28 mouse cellular contexts compared by ENCODE assay signal in the genomic region with DNA sequence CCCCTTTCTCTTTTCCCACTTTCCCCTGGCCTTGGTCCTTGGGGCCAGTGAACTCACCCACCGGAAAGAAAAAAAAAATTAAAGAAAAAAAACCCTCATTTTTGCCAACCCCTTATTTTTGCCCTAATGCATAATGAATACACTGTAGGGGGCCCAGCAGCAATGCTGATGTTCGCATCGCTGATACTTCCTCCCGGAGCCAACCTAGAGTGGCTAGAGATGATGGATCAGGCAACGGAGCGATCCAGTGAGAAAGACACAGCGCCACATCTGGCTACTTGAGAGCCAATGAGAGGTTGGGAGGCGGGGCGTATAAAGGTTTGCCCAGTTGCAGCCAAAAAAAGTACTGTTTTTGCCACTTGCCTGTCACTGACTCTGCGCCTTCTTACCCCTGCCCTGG. TPM values are rescaled to one million over a fixed set of nuclear protein-coding genes. Genes with fewer than 3 reads are reported as not detected.
DNase-seq lines count a peak whose midpoint lies in the region; ATAC-seq and TF ChIP-seq lines count a peak whose summit lies in the region.
"Had no signal": no experiment of that assay in that cellular context is flagged by ENCODE, and none has a peak within 500 bp of the region (broad histone marks: within the 10 kb centered on the region; RNA-seq: fewer than 3 reads in every experiment).

No protein-coding gene starts in this region.

- no peaks in the 10 kb centered on the region for H3K4me1 ChIP-seq in liver, embryonic 11.5 days (replicated peaks; ENCODE audit: control insufficient read depth, insufficient read depth, low read length)
- H3K4me1 ChIP-seq in E14TG2a.4 (replicated peaks; ENCODE audit: low read depth, low read length), result peaks cover 21% of the 10 kb centered on the region
- no peaks in the 10 kb centered on the region for H3K4me1 ChIP-seq in midbrain, embryonic 11.5 days (ENCODE audit: control insufficient read depth, insufficient read depth, low read length)
- H3K4me1 ChIP-seq: intestine, embryonic 15.5 days; kidney, embryonic 15.5 days; liver, embryonic 15.5 days; midbrain, embryonic 10.5 days had no signal

- H3K9me3 ChIP-seq in liver, embryonic 11.5 days (ENCODE audit: control insufficient read depth, low read length), result no peaks in the 10 kb centered on the region
- H3K9me3 ChIP-seq in E14TG2a.4 (ENCODE audit: low read length), result no peaks in the 10 kb centered on the region
- H3K9me3 ChIP-seq in midbrain, embryonic 11.5 days (ENCODE audit: control insufficient read depth, low read length), result no peaks in the 10 kb centered on the region
- H3K9me3 ChIP-seq: forebrain, embryonic 10.5 days; intestine, embryonic 15.5 days; kidney, embryonic 15.5 days; liver, embryonic 15.5 days; midbrain, embryonic 10.5 days had no signal

- H3K4me2 ChIP-seq in liver, embryonic 11.5 days, result no peak overlapping the region
- no peak overlapping the region for H3K4me2 ChIP-seq in midbrain, embryonic 11.5 days
- H3K4me2 ChIP-seq: hindbrain, embryonic 14.5 days; intestine, embryonic 15.5 days; kidney, embryonic 15.5 days; liver, embryonic 15.5 days had no signal

- peaks cover 3% of the 10 kb centered on the region; the same call in 1 of the 2 replicates for H3K27me3 ChIP-seq in liver, embryonic 11.5 days (replicated peaks; ENCODE audit: control insufficient read depth, insufficient read depth, low read length)
- no peaks in the 10 kb centered on the region for H3K27me3 ChIP-seq in E14TG2a.4 (ENCODE audit: insufficient read depth, low read length)
- no peaks in the 10 kb centered on the region for H3K27me3 ChIP-seq in midbrain, embryonic 11.5 days (ENCODE audit: control insufficient read depth, insufficient read depth, low read length)
- H3K27me3 ChIP-seq: intestine, embryonic 15.5 days; kidney, embryonic 15.5 days had no signal

- H3K4me3 ChIP-seq in liver, embryonic 11.5 days (ENCODE audit: low read depth, low read length), result no peak overlapping the region
- H3K4me3 ChIP-seq in E14TG2a.4 (replicated peaks; ENCODE audit: low read length), result peak overlapping the region; percentile 46
- no peak overlapping the region for H3K4me3 ChIP-seq in midbrain, embryonic 11.5 days (ENCODE audit: low read depth, low read length)
- H3K4me3 ChIP-seq: forebrain, embryonic 10.5 days; gastrocnemius, adult 2 months; intestine, embryonic 15.5 days; kidney, embryonic 15.5 days; liver, embryonic 15.5 days; midbrain, embryonic 10.5 days had no signal

- no peak overlapping the region for H3K9ac ChIP-seq in liver, embryonic 11.5 days (ENCODE audit: low read depth, low read length)
- no peak overlapping the region for H3K9ac ChIP-seq in midbrain, embryonic 11.5 days (ENCODE audit: low read length)
- H3K9ac ChIP-seq: hindbrain, embryonic 14.5 days; intestine, embryonic 15.5 days; kidney, embryonic 15.5 days; liver, embryonic 15.5 days had no signal

- H3K36me3 ChIP-seq in liver, embryonic 11.5 days (ENCODE audit: control insufficient read depth, insufficient read depth, low read length), result no peaks in the 10 kb centered on the region
- H3K36me3 ChIP-seq in E14TG2a.4 (ENCODE audit: insufficient read depth, low read length), result no peaks in the 10 kb centered on the region
- no peaks in the 10 kb centered on the region for H3K36me3 ChIP-seq in midbrain, embryonic 11.5 days (ENCODE audit: control insufficient read depth, insufficient read depth, low read length)
- H3K36me3 ChIP-seq: forebrain, embryonic 10.5 days; intestine, embryonic 15.5 days; kidney, embryonic 15.5 days; liver, embryonic 15.5 days; midbrain, embryonic 10.5 days had no signal

- DNase-seq in liver (peak; percentile 8), ES-CJ7 (ENCODE audit: low read depth, low spot score) (peak; percentile 62)
- no peak for DNase-seq in liver, embryonic 11.5 days (ENCODE audit: low spot score)
- DNase-seq in midbrain, embryonic 11.5 days (ENCODE audit: low spot score, missing footprints), result no peak
- no peak for DNase-seq in adrenal gland, adult 8-10 months
- DNase-seq: cerebellum, adult 8-10 months; gastrocnemius, adult 2 months; heart, adult 18-20 months; kidney, postnatal 4 days; layer of hippocampus, adult 9-11 months; lung, postnatal 36 days; retina, postnatal 1 day; thymus, postnatal 25 days had no signal

- no peak for TF ChIP-seq CTCF in E14TG2a.4 (conservative IDR thresholded peaks at IDR 0.05; ENCODE audit: low read length)

- WGBS in liver, embryonic 11.5 days, result 20% methylated on average over 10 of the region's 10 CpGs
- WGBS in midbrain, embryonic 11.5 days, result 23% methylated on average over 10 of the region's 10 CpGs

- ATAC-seq in liver, embryonic 11.5 days (replicated peaks; ENCODE audit: low FRiP score), result no peak
- peak; percentile 30; the same call in 1 of the 2 replicates for ATAC-seq in granulocyte monocyte progenitor cell, adult 5-6 weeks (replicated peaks; ENCODE audit: poor library complexity, severe bottlenecking)
- no peak for ATAC-seq in midbrain, embryonic 11.5 days (ENCODE audit: low FRiP score)
- ATAC-seq: intestine, embryonic 15.5 days had no signal

- no peak overlapping the region for H3K27ac ChIP-seq in liver, embryonic 11.5 days (ENCODE audit: low read depth, low read length)
- H3K27ac ChIP-seq in midbrain, embryonic 11.5 days (ENCODE audit: low read depth, low read length), result no peak overlapping the region
- H3K27ac ChIP-seq: forebrain, embryonic 10.5 days; gastrocnemius, adult 2 months; hindbrain, embryonic 14.5 days; intestine, embryonic 15.5 days; kidney, embryonic 15.5 days; liver, embryonic 15.5 days; midbrain, embryonic 10.5 days had no signal

RNA-seq across cellular contexts. Expression of a gene that starts 13.6 kb away (rescaled TPM):
- not detected in 2 replicates for polyA plus RNA-seq in liver, embryonic 11.5 days (2014; fragmentation: Nextera tagmentation; extraction: Ambion mirVana)
- total RNA-seq in granulocyte monocyte progenitor cell, adult 5-6 weeks (2014; fragmentation: Nextera tagmentation), result not detected in 2 replicates
- total RNA-seq in granulocyte monocyte progenitor cell, adult 5-6 weeks (2017), result not detected in 2 replicates
- not detected in 2 replicates for polyA plus RNA-seq in midbrain, embryonic 11.5 days (2014; fragmentation: Nextera tagmentation; extraction: Ambion mirVana)
- not detected for total RNA-seq in adrenal gland, adult 8-10 months (2022)
- total RNA-seq: gastrocnemius, adult 2 months; heart, adult 18-20 months; MEL; monocyte, adult 5-6 weeks had no signal
- polyA plus RNA-seq: cortical plate, adult 2 months; forebrain, embryonic 10.5 days; heart, postnatal 0 days; hindbrain, embryonic 14.5 days; intestine, embryonic 15.5 days; kidney, embryonic 15.5 days; limb, embryonic 11.5 days; liver, embryonic 15.5 days; midbrain, embryonic 10.5 days; neural tube, embryonic 11.5 days; stomach, embryonic 16.5 days had no signal

RNA-seq across cellular contexts. Expression of a gene that starts 27.3 kb away (rescaled TPM):
- polyA plus RNA-seq in liver, embryonic 11.5 days (2014; fragmentation: Nextera tagmentation; extraction: Ambion mirVana), result 0.22 and 0.36 TPM in 2 replicates
- not detected in 2 replicates for total RNA-seq in granulocyte monocyte progenitor cell, adult 5-6 weeks (2014; fragmentation: Nextera tagmentation)
- total RNA-seq in granulocyte monocyte progenitor cell, adult 5-6 weeks (2017), result not detected in 2 replicates
- polyA plus RNA-seq in midbrain, embryonic 11.5 days (2014; fragmentation: Nextera tagmentation; extraction: Ambion mirVana), result 0.17 TPM in 1 of 2 replicates, not detected in the other
- total RNA-seq in adrenal gland, adult 8-10 months (2022), result under 1 TPM in 2 of 4 experiments, not detected in 2; 0.31 to 0.55 TPM
- total RNA-seq: gastrocnemius, adult 2 months; heart, adult 18-20 months; monocyte, adult 5-6 weeks had no signal
- polyA plus RNA-seq: forebrain, embryonic 10.5 days; heart, postnatal 0 days; neural tube, embryonic 11.5 days had no signal

RNA-seq across cellular contexts. Expression of a gene that starts 49.2 kb away (rescaled TPM):
- polyA plus RNA-seq in liver, embryonic 11.5 days (2014; fragmentation: Nextera tagmentation; extraction: Ambion mirVana), result 4.7 and 6.0 TPM in 2 replicates
- 5.8 and 17.9 TPM in 2 replicates for total RNA-seq in granulocyte monocyte progenitor cell, adult 5-6 weeks (2014; fragmentation: Nextera tagmentation)
- 7.2 and 11.9 TPM in 2 replicates for total RNA-seq in granulocyte monocyte progenitor cell, adult 5-6 weeks (2017)
- 4.6 and 5.4 TPM in 2 replicates for polyA plus RNA-seq in midbrain, embryonic 11.5 days (2014; fragmentation: Nextera tagmentation; extraction: Ambion mirVana)
- 10 to 100 TPM; 22.5 to 30.9 (median 26.2) TPM for total RNA-seq in adrenal gland, adult 8-10 months (2022)

Comparison
In these comparisons a context has a peak if more than half of its experiments do, and no peak if none do; other contexts are left out.
1. DNase-seq: peak in liver (single experiment) and ES-CJ7 (single experiment); none in liver, embryonic 11.5 days (single experiment), midbrain, embryonic 11.5 days (single experiment) and adrenal gland, adult 8-10 months (single experiment).